Mouse (Mus musculus) kidney, adult 18-20 months (tissue): ENCODE measurements around the gene Ttc16.
A peak's percentile ranks its signal among the peaks of the same experiment; 100 is the strongest.

Source experiments
- DNase-seq: peaks from one replicate; pipeline ENCODE4 v3.0.0; 2021

The Ttc16 gene

GRCm38 (mm10) chr2:32775359-32776074, at the start of gene Ttc16, which contains the start of gene Ptrh1:
Gene Ttc16, minus strand, starts transcription at chr2:32775633.
Gene Ptrh1, plus strand, starts transcription at chr2:32775786.
- DNase-seq, result peak; percentile 99

DNA sequence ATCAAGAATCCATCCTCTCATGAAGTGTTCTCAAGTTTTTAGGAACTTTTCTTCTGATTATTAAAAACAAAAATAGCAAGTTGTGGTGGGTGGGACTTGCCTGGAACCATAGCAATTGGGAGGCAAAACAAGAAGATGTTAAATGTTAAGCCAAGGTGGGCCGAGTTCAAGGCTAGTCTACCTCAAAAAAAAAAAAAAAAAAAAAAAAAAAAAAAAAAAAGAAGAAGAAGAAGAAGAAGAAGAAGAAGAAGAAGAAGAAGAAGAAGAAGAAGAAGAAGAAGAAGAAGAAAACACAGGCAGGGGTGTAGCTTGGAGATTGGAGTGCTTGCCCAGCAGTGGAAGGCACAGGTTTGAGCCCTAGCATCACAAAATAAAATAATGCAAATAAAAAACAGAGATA, 49.3 kb upstream of the Ttc16 start:
- no peak for DNase-seq

GRCm38 (mm10) chr2:32824181-32824580, 48.7 kb upstream of the Ttc16 start:
- no peak for DNase-seq

- no peak for DNase-seq
These were observed 48.2 kb upstream of the Ttc16 start for GRCm38 (mm10) chr2:32823579-32824154.

DNA sequence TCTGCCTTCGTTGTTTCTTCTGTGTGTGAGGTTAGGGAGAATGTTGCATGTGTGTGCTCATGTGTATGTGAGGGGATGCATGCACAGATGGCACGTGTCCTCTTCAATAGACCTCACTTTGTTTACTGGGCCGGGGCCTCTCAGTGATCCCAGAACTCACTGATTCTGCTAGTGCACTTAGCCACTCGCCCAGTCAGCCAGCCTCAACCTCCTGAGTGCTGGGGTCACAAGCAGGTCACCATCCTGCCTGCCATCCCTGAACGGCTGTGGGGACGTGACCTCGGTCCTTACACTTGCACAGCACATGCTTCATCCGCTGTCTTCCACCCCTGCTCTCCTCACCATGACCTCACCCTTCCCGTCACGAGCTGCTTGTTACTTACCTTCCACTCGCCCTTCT, 47.7 kb upstream of the Ttc16 start:
- no peak for DNase-seq

- no peak for DNase-seq
These were observed 47.2 kb upstream of the Ttc16 start for GRCm38 (mm10) chr2:32822643-32823042.

GRCm38 (mm10) chr2:32821041-32821802, 45.8 kb upstream of the Ttc16 start:
- peak; percentile 51 for DNase-seq

- DNase-seq, result no peak
These were observed 42.8 kb upstream of the Ttc16 start for GRCm38 (mm10) chr2:32818208-32818607.

GRCm38 (mm10) chr2:32817589-32817988, 42.2 kb upstream of the Ttc16 start:
- no peak for DNase-seq

- no peak for DNase-seq
These were observed 41.6 kb upstream of the Ttc16 start for GRCm38 (mm10) chr2:32816946-32817581.

- DNase-seq, result no peak
These were observed 41.1 kb upstream of the Ttc16 start for GRCm38 (mm10) chr2:32816497-32816896.

DNA sequence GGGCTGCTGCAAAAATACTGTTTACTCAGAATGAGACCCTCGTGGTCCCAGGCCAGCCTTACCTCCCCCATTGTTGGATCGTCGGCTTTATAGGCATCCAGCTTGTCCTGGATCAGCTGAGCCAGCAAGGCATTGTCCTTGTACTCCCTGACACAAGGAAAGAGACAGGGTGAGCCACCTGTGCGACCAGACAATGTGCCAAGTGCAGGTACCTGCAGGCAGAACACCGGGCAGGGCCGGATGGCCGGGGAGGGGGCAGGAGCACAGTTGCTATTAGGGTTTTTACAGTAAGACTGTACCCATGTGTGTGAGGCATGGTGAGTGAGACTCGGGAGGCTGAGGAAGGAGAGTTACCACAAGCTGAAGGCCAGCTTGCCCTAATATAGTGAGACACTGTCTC, 36.5 kb upstream of the Ttc16 start:
- no peak for DNase-seq

DNA sequence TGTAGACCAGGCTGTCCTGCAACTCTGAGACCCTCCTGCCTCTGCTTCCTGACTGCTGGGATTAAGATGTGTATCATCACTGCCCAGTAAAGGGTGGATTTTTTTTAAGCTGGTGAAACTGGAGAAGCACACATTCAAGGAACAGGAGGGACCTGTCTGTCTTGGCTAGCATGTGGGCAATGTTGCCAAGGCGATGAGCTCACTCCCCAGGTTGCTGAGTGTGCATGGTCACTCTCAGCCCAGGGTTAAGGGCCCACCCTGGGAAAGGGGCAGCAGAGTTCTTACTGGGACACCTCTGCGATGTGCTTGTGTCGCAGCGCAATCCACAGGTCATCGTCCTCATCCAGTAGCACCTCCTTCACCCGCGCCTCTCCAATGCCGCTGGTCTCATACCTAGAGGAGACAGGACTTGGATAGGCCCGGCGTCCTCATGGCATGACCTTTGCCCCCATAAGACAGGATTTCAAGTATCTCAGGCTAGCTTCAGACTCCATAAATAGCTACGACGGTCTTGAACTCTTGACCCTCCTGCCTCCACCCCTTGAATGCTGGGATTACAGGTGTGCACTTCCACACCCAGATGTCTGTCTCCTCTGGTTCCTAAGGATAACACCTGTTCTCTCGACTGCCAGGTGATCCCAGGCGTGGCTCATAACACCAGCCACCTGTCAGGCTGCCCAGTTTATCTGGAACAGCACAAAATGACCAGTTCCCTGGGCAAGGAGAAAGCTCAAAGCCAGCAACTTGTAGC, 33.6 kb upstream of the Ttc16 start:
- DNase-seq, result no peak

DNA sequence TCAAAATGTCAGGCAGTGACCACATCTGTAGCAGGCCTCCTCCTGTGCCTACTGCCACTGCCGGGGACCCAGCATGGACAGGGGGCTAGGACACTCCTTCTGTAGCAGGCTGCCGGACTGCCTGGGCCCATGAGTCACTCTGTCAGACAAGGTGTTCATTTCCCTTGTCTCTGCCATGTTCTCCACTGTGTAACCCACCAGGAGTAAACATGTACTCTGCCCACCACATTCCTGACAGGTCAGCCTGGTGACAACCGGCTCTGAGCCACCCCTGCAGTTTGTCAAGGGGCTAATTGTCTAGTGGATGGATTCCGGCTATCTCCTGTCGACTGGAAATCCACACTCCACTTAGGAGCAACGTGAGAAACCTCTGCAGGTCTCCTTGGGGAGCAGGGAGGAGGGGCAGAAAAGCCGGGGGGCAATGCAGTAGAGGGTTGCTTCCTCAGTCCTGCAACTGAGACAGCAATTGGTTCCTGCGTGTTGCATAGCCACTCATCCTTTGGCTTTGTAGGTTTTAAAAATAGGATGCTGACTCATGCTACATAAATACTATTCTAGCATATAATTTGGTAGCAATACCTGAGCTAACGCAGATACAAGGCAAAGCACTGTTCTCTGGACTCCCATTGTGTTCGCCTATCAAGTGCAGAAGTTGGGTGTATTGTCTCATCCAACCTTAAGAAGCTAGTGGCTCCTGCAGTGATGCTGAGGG, 23.0 kb upstream of the Ttc16 start:
- no peak for DNase-seq

GRCm38 (mm10) chr2:32795748-32796418, 20.4 kb upstream of the Ttc16 start:
- no peak for DNase-seq

DNA sequence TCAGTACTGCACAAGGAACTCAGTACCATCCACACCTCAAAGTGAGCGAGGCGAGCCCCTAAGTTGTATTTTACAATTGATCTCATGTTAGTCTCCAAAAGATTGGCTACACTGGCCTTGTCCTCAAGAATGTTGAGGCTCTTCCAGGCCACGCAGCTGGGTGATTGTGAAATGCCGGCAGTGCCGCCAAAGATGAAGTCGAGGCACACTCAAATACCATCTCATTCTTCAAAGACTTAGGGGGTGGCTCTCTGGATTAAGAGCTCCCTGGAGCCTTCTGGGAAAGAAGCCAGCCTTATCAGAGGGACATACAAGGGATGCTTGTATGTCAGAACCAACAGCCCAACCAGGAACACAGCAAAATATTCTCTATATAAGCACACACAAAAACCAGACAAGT, 15.9 kb upstream of the Ttc16 start:
- DNase-seq, result no peak

DNA sequence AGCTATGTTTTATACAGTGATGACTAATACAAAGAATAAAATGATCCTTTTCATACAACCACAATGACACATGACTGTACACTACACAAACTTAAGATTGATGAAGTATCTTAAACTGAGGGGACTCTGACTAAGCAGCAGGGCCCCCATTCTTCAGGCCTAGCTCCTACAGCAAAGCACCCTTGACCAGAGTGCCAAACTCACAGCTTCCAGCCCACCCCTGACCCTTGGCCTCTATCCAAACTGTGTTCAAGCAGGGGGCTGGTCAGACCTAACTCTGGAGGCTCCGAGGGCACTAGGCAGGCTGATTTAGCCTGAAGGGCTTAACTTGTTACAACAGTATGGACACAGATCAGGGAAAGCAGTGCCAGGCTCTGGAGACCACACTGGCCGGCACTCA, 13.1 kb upstream of the Ttc16 start:
- DNase-seq, result no peak

DNA sequence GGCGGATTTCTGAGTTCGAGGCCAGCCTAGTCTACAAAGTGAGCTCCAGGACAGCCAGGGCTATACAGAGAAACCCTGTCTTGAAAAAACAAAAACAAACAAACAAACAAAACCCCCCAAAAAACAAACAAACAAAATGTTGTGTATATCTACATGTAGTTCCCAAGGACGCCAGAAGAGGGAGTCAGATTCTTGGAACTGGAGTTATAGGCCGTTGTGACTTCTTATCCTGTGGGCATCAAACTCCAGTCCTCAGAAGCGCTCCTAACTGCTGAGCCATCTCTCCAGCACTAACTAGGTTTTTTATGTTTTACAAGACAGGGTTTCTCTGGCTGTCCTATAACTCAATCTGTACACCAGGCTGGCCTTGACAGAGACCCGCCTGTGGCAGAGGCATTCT, 11.7 kb upstream of the Ttc16 start:
- DNase-seq, result no peak

GRCm38 (mm10) chr2:32784048-32784681, 8.7 kb upstream of the Ttc16 start, which contains the start of gene Cfap157:
Gene Cfap157, minus strand, starts transcription at chr2:32784428.
- DNase-seq, result peak; percentile 13

DNA sequence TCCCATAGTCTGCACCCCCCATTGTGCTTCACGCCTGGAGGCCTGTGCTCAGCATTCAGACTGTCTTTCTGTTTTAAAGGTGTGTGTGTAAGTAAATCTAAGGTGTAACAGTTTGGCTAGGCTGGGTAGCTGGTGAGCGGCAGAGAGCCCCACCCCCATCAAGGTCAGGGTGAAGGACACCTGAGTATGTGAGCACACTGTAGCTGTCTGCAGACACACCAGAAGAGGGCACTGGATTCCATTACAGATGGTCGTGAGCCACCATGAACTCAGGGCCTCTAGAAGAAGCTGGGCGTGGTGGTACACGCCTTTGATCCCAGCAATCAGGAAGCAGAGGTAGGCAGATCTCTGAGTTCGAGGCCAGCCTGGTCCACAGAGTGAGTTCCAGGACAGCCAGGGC, 6.3 kb upstream of the Ttc16 start:
- DNase-seq, result no peak

DNA sequence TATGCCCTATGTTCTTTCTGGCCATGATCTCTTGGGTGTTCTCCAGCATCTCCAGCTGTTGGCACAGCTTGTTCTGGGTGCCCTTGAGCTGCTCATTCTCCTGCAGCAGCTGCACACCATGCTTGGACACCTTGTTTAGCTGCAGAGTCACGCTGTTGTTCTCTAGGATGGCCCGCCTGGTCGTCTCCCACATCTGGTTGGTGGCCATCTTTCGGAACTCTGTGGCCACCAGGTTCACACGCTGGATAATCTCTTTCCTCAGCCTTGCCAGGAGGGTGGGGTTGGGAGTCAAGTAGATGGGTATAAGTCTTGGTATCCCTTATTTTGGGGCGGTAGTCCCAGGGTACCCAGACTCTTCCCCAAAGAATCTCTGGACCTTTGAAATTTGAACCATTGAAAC, 4.3 kb upstream of the Ttc16 start:
- DNase-seq, result no peak
